Mouse (Mus musculus) left cerebral cortex, adult 9 months (tissue): Measurements from ENCODE around the gene Echs1.

Source experiments
- DNase-seq, 2 experiments: peaks; one replicate each; pipeline ENCODE4 v3.0.0; 2022; ENCODE audit warnings: low spot score in 2 of 2

Echs1 gene

GRCm38 (mm10) chr7:140115583-140116328, 520 bp downstream of the Echs1 start, which contains the start of gene Paox:
Gene Paox (plus strand): TSS chr7:140115799.
- DNase-seq, result peak; percentile 19 to 67

GRCm38 (mm10) chr7:140111943-140112342, 4.3 kb downstream of the Echs1 start:
- no peak for DNase-seq

- no peak for DNase-seq
Measured at GRCm38 (mm10) chr7:140104009-140104408, 12.3 kb downstream of the Echs1 start.

- peak; percentile 74 to 86 for DNase-seq
Measured at GRCm38 (mm10) chr7:140101993-140102860, 14.0 kb downstream of the Echs1 start, which contains the start of gene Fuom. Gene Fuom (minus strand): TSS chr7:140102441.

- no peak for DNase-seq
Measured at GRCm38 (mm10) chr7:140101498-140101897, 14.8 kb downstream of the Echs1 start.

GRCm38 (mm10) chr7:140098466-140098865, 17.8 kb downstream of the Echs1 start:
- no peak for DNase-seq

- DNase-seq, result no peak
Measured at GRCm38 (mm10) chr7:140096055-140096454, 20.2 kb downstream of the Echs1 start.

GRCm38 (mm10) chr7:140095556-140095955, 20.7 kb downstream of the Echs1 start:
- DNase-seq, result no peak

- no peak for DNase-seq
Measured at GRCm38 (mm10) chr7:140094954-140095353, 21.3 kb downstream of the Echs1 start.

- no peak for DNase-seq
Measured at GRCm38 (mm10) chr7:140092924-140093528, 23.2 kb downstream of the Echs1 start, which contains the start of gene Prap1. Gene Prap1 (plus strand): TSS chr7:140093395.

- DNase-seq, result no peak
Measured at GRCm38 (mm10) chr7:140090601-140091000, 25.7 kb downstream of the Echs1 start.

- peak; percentile 91 to 96 for DNase-seq
Measured at GRCm38 (mm10) chr7:140082242-140082678, 34.0 kb downstream of the Echs1 start, which contains the start of gene Caly. Gene Caly (minus strand): TSS chr7:140082548.

- peak in 1 of 2 experiments; percentile 51 for DNase-seq
Measured at GRCm38 (mm10) chr7:140081408-140082241, 34.7 kb downstream of the Echs1 start.

GRCm38 (mm10) chr7:140080503-140081156, 35.6 kb downstream of the Echs1 start:
- DNase-seq, result peak; percentile 83 to 94

GRCm38 (mm10) chr7:140078711-140079110, 37.6 kb downstream of the Echs1 start:
- DNase-seq, result peak in 1 of 2 experiments; percentile 76

GRCm38 (mm10) chr7:140077698-140078097, 38.6 kb downstream of the Echs1 start:
- DNase-seq, result no peak

- no peak for DNase-seq
Measured at GRCm38 (mm10) chr7:140070042-140070711, 46.1 kb downstream of the Echs1 start.

- no peak for DNase-seq
Measured at GRCm38 (mm10) chr7:140067397-140067796, 48.9 kb downstream of the Echs1 start.

- peak in 1 of 2 experiments; percentile 82 for DNase-seq
Measured at GRCm38 (mm10) chr7:140063092-140063491, 53.2 kb downstream of the Echs1 start.

GRCm38 (mm10) chr7:140062307-140062706, 54.0 kb downstream of the Echs1 start:
- DNase-seq, result no peak
